Mouse (Mus musculus) leukemia stem cell, adult 10-12 weeks (primary cell): Measurements from ENCODE around the gene Setd6. TPM values are rescaled to one million over a fixed set of nuclear protein-coding genes. Genes with fewer than 3 reads are reported as not detected.

ENCODE experiments used
- polyA plus RNA-seq: library from polyadenylated mRNA; stranded (reverse); fragments of >175 nt; gene quantifications from 2 replicates; pipeline ENCODE4 v1.2.3, GENCODE M21; 2012; ENCODE audit warnings: low replicate concordance

Gene Setd6
- 11.1 and 15.0 TPM in 2 replicates for polyA plus RNA-seq

DNA sequence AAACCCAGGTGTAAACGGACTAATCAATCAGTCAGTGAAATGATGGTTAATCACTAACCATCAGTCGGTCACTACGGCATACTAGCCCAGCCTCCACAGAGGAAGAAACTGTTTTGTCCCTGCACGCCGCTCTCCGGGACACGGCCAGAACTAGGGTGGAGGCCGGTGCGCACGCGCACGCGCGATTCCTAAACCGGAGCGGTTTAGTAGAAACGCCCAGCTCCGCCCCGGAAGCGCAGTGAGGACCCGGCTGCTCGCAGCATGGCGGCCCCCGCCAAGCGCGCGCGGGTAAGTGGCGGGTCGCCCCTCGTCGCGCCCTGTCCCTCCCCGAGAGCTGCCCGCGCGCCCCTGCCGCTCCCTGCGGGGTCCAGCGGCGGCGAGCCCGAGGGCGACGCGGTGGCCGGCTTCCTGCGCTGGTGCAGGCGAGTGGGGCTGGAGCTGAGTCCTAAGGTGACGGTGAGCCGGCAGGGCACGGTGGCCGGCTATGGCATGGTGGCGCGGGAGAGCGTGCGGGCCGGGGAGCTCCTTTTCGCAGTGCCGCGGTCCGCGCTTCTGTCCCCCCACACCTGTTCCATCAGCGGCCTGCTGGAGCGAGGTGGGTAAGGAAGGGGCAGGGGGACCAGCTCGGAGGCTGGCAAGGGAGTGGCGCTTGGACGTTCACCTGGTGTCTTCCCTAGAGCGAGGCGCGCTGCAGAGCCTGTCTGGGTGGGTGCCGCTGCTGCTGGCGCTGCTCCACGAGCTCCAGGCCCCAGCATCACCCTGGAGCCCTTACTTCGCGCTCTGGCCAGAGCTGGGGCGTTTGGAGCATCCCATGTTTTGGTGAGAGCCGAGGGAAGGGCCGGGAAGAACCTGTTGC is at the start of gene Setd6:
Gene Setd6 (plus strand): TSS at position 206 of the 856 bp plus-strand sequence.

DNA sequence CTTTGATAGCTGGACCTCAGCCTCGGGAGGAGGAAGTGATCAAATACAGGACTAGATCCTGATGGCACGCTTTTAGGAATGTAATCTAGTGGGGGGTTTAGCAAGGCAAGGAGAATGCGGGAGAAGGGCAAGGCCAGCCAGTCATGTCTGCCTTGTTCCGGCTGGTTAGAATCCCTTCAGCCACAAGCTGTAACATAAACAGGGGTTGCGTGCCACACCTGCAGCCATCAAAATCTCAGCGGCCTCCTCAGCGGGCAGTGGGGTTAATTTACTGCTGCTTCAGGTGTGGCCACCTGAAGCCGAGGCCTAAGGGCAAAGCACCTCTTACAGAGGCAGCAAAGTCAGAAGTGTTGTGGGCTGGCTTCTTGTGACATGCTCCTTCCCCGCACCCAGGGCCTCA is 39.0 kb upstream of the Setd6 start, which contains the start of gene Ndrg4:
Gene Ndrg4 (plus strand): TSS at position 350 of the 400 bp plus-strand sequence.

Other genes starting within 250 kb of the Setd6 start
- gene Csnk2a2, start 225.8 kb upstream of the Setd6 start, polyA plus RNA-seq = 20.2 and 41.4 TPM in 2 replicates
- not detected in 2 replicates for gene Ccdc113, start 181.8 kb upstream of the Setd6 start, polyA plus RNA-seq
- gene Prss54, start 139.5 kb upstream of the Setd6 start, polyA plus RNA-seq = not detected in 2 replicates
- gene Gins3, start 82.4 kb upstream of the Setd6 start, polyA plus RNA-seq = 8.2 and 10.0 TPM in 2 replicates
- gene Ndrg4, start 38.9 kb upstream of the Setd6 start, polyA plus RNA-seq = 0.21 and 0.40 TPM in 2 replicates
- 15.0 and 20.0 TPM in 2 replicates for gene Cnot1, start 91.6 kb downstream of the Setd6 start, polyA plus RNA-seq
- gene Sap18b, start 109.5 kb downstream of the Setd6 start, polyA plus RNA-seq = 41.3 and 41.9 TPM in 2 replicates
- gene Slc38a7, start 137.7 kb downstream of the Setd6 start, polyA plus RNA-seq = 7.0 and 18.6 TPM in 2 replicates
- gene Got2, start 172.7 kb downstream of the Setd6 start, polyA plus RNA-seq = 30.4 and 93.7 TPM in 2 replicates